Mouse (Mus musculus) megakaryocyte, embryonic 14.5 days (primary cell): ENCODE data around the gene Gm6614.

ENCODE experiments used
- FLI1 ChIP-seq: IDR thresholded peaks from 2 replicates; pipeline ENCODE4 v1.6.1; 2012; ENCODE audit warnings: low read length, inconsistent platforms, mixed read lengths
- GATA1 ChIP-seq: IDR thresholded peaks from 3 replicates; pipeline ENCODE4 v1.6.1; 2012; ENCODE audit warnings: mixed read lengths, low read length, inconsistent platforms, borderline replicate concordance

DNA sequence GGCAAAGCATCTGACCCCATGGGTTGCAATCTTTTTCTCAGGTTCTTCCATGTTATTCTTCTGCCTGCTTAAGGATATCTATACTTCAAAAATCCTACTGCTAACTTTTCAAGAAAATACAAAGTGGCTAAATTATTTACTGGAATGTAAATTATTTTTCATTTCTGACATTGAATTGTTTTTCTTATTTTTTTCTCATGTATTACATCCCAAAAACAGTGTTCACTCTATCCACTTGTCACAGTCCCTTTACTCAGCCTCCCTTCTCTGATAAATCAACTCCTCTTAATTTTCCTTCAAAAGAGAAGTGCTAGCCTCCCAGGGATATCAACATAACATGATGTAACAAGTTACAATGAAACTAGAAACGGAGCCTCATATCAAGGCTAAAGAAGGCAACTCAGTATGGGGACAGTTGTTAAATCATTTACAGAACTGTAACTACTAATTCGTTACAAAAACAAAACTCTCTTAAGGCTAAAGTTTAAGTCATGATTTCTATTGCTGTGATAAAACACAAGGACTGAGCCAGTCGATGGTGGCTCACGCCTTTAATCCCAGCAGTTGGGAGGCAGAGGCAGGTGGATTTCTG is at the start of gene Gm6614:
- TF ChIP-seq GATA1 (no peak), FLI1 (no peak)
